Mouse (Mus musculus): ENCODE data around the gene Ereg.

The Ereg gene

GRCm38 (mm10) chr5:91103943-91104665 lies 29.7 kb downstream of the Ereg start:
- in situ Hi-C loops (cut with MboI; ENCODE audit: low pct_unique_long_range_greater_than_20kb in 1 of 2, low sequenced_read_pairs in 2 of 2, unreplicated experiment in 1 of 2): no loop called here

- in situ Hi-C loops (cut with MboI; ENCODE audit: low pct_unique_long_range_greater_than_20kb in 1 of 2, low sequenced_read_pairs in 2 of 2, unreplicated experiment in 1 of 2): no loop called here
These were observed 31.8 kb downstream of the Ereg start for GRCm38 (mm10) chr5:91106248-91106647.

GRCm38 (mm10) chr5:91110023-91110670 lies 35.7 kb downstream of the Ereg start:
- in situ Hi-C loops (cut with MboI; ENCODE audit: low pct_unique_long_range_greater_than_20kb in 1 of 2, low sequenced_read_pairs in 2 of 2, unreplicated experiment in 1 of 2): no loop called here

GRCm38 (mm10) chr5:91111019-91111418 lies 36.6 kb downstream of the Ereg start:
- in situ Hi-C loops (cut with MboI; ENCODE audit: low pct_unique_long_range_greater_than_20kb in 1 of 2, low sequenced_read_pairs in 2 of 2, unreplicated experiment in 1 of 2): no loop called here

GRCm38 (mm10) chr5:91113967-91114366 lies 39.5 kb downstream of the Ereg start:
- in situ Hi-C loops (cut with MboI; ENCODE audit: low pct_unique_long_range_greater_than_20kb in 1 of 2, low sequenced_read_pairs in 2 of 2, unreplicated experiment in 1 of 2): no loop called here

GRCm38 (mm10) chr5:91114574-91114973 lies 40.2 kb downstream of the Ereg start:
- in situ Hi-C loops (cut with MboI; ENCODE audit: low pct_unique_long_range_greater_than_20kb in 1 of 2, low sequenced_read_pairs in 2 of 2, unreplicated experiment in 1 of 2): no loop called here

GRCm38 (mm10) chr5:91118618-91119017 lies 44.2 kb downstream of the Ereg start:
- in situ Hi-C loops (cut with MboI; ENCODE audit: low pct_unique_long_range_greater_than_20kb in 1 of 2, low sequenced_read_pairs in 2 of 2, unreplicated experiment in 1 of 2): no loop called here

GRCm38 (mm10) chr5:91123404-91123803 lies 49.0 kb downstream of the Ereg start:
- in situ Hi-C loops (cut with MboI; ENCODE audit: low pct_unique_long_range_greater_than_20kb in 1 of 2, low sequenced_read_pairs in 2 of 2, unreplicated experiment in 1 of 2): no loop called here

- in situ Hi-C loops (cut with MboI; ENCODE audit: low pct_unique_long_range_greater_than_20kb in 1 of 2, low sequenced_read_pairs in 2 of 2, unreplicated experiment in 1 of 2): no loop called here
These were observed 49.7 kb downstream of the Ereg start for GRCm38 (mm10) chr5:91124140-91124539.

GRCm38 (mm10) chr5:91126623-91127022 lies 52.2 kb downstream of the Ereg start:
- in situ Hi-C loops (cut with MboI; ENCODE audit: low pct_unique_long_range_greater_than_20kb in 1 of 2, low sequenced_read_pairs in 2 of 2, unreplicated experiment in 1 of 2): no loop called here

- in situ Hi-C loops (cut with MboI; ENCODE audit: low pct_unique_long_range_greater_than_20kb in 1 of 2, low sequenced_read_pairs in 2 of 2, unreplicated experiment in 1 of 2): no loop called here
These were observed 60.5 kb downstream of the Ereg start for GRCm38 (mm10) chr5:91134961-91135360.

GRCm38 (mm10) chr5:91138970-91139369 lies 64.5 kb downstream of the Ereg start:
- in situ Hi-C loops (cut with MboI; ENCODE audit: low pct_unique_long_range_greater_than_20kb in 1 of 2, low sequenced_read_pairs in 2 of 2, unreplicated experiment in 1 of 2): no loop called here

- in situ Hi-C loops (cut with MboI; ENCODE audit: low pct_unique_long_range_greater_than_20kb in 1 of 2, low sequenced_read_pairs in 2 of 2, unreplicated experiment in 1 of 2): no loop called here
These were observed 65.0 kb downstream of the Ereg start, which contains the start of gene Areg for GRCm38 (mm10) chr5:91139446-91139873. Areg (plus strand) TSS chr5:91139599.

- in situ Hi-C loops (cut with MboI; ENCODE audit: low pct_unique_long_range_greater_than_20kb in 1 of 2, low sequenced_read_pairs in 2 of 2, unreplicated experiment in 1 of 2): no loop called here
These were observed 66.5 kb downstream of the Ereg start for GRCm38 (mm10) chr5:91140896-91141448.
